Mouse (Mus musculus): ENCODE measurements around the gene Galnt7.

Gene Galnt7

DNA sequence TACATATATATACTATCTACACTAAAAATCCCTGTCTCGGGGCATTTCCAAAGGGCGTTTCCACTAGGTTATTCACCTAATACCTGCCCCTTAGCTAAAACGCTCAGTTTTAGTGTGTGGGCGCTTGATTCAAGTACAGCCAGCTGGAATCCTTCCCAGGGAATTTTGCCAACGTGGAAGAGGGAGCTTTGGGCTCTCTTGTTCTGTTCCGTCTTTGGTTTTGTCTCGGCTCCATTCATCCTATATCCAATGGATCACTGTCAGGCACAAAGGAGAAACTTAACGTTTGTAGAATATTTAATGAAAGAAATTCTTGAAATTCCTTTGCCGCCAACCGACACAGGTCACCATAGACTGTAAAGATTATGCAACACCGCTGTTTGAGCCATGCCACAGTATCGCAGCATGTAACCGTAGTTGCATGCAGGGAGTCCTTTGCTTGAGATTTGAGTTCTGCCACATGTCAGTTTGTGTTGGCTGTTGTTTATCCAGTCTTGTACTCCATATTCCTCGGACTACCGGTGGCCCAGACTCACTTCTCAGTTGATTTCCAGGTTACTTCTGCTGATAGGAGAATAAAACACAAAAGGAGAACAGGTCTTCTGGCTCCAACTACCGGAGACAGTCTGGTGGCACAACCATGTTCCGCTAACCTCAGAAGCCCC is 153.9 kb downstream of the Galnt7 start:
- DNase-seq (ENCODE audit: low spot score in 2 of 2): peak in 1 of 2 experiments; percentile 50

DNA sequence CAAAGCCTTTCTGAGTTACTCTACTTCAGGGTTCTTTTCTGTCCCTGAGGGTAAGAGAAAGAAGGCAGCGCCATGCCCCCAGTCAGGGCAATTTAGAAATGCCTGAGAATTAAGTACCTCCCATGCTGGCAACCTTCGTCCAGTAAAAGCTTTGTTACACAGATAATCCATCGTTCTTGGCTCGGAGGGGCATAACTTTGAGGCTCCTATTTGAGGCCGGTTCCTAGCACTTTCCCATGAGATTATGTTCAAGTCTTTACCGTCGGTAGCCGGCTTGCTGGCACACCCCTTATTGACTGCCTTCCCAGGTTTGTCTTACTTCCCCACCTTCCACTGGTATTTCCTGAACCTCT is 154.4 kb downstream of the Galnt7 start:
- peak in 1 of 2 experiments; percentile 45 for DNase-seq (ENCODE audit: low spot score in 2 of 2)

DNA sequence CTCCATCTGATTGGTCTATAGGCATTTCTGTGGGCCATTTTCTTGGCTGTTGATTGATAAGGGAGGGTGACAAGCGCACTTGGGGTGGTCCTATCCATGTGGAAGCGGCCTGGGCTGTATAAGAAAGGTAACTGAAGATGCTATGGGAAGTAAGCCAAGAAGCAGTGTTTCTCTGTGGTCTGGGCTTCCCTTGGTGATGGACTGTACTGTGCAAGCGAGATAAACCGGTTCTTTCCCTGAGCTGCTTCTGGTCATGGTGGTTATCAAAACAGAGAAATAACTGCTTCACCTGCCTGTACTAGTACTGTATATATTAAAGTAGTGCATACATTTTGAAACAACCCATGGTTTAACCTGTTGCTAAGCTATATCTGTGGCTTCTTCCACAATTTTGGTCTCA is 161.0 kb downstream of the Galnt7 start:
- DNase-seq (ENCODE audit: low spot score in 2 of 2): peak in 1 of 2 experiments; percentile 52

DNA sequence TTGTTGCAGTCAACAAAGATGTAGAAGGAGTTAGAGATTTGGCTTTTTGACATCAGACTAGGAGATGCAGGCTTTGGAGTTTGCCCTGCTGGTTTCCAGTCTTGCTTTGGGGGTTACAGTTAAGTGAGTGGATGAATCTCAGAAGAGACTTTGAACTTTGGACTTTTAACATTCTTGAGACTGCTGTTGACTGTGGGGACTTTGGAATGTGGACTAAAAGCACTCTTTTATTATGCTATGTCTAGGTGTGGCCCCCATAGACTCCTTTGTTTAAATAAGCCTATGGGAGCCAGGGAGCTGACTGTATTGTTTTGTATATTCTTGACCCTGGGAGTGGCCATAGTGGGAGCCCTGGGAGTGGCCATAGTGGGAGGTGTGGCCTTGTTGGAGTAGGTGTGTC is 162.9 kb downstream of the Galnt7 start:
- DNase-seq (ENCODE audit: low spot score in 2 of 2): no peak

DNA sequence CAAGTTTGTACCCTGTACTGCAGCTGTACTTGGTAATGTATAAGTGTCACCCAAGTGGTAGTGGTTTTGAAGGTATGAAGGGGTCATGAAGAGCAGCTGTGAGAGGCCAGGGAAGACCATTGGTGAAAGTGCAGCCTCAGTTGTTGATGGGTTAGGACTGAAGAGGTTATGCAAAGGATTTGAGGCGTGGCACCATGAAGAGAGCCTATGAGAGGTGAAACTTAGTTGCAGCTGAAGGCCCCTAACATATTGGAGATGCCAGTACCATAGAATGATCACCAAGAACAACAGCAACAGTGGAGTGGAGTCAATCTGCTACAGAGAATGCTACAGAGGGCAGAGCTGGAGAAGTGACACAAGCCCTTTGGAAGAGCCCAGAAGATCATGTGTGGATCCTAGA is 163.5 kb downstream of the Galnt7 start:
- no peak for DNase-seq (ENCODE audit: low spot score in 2 of 2)

DNA sequence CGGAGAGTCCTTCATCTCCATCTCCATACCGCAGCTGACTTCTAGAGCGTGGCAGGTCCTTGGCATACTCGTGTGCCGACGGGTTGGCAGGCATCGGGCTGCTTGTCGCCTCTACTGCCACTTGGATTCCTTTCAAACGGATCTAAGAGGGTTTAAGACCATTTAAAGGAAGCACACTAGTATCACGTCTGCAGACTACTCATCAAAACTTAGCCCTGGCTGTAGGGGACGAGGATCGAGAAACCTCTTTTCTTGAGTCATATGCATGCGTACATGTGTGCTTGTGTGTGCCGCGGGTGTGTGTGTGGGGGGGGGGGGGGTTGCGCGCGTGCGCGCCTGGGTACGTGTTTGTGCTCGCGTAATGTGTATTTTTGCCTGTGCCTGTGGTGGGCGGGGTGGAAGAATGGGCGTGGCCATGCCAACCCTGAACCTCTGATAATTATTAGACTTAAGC is 164.5 kb downstream of the Galnt7 start:
- peak; percentile 80 to 84 for DNase-seq (ENCODE audit: low spot score in 2 of 2)

DNA sequence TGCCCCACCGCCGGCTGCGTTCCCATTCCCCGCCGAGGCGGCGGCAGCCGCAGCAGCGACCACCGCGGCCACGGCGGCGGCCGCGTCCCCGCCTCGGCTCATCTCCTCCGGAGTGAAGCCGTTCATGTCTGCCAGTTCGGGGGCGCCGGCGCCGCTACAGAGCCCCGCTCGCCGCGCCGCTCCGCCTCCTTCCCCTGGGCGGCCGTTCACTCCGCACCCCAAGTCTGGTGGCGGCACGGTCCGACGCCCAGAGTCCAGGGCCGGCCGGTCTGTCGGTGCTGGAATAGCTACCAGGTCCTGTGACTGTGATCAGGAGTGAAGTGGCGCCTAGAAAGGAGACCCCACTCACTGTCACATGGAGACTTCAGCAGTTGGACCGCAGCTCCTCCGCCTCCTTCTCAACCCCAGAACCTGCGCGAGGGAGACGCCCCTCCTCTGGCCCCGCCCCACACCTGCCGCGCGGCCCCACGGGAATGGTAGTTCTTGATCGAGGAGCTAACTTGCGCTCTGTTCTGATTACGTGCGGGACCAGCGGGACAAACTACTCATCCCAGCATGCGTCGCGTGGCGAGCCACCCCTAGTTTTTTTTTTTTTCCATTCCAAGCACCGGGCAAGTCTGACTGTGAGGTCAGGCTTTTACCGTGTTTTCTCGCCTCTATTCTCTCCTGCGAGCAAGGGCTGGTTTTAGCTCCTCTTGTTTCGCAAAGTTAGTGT is 165.2 kb downstream of the Galnt7 start, which contains the start of gene Sap30:
Gene Sap30, minus strand, starts transcription at position 420 of the 715 bp plus-strand sequence.
- peak; percentile 98 to 99 for DNase-seq (ENCODE audit: low spot score in 2 of 2)

DNA sequence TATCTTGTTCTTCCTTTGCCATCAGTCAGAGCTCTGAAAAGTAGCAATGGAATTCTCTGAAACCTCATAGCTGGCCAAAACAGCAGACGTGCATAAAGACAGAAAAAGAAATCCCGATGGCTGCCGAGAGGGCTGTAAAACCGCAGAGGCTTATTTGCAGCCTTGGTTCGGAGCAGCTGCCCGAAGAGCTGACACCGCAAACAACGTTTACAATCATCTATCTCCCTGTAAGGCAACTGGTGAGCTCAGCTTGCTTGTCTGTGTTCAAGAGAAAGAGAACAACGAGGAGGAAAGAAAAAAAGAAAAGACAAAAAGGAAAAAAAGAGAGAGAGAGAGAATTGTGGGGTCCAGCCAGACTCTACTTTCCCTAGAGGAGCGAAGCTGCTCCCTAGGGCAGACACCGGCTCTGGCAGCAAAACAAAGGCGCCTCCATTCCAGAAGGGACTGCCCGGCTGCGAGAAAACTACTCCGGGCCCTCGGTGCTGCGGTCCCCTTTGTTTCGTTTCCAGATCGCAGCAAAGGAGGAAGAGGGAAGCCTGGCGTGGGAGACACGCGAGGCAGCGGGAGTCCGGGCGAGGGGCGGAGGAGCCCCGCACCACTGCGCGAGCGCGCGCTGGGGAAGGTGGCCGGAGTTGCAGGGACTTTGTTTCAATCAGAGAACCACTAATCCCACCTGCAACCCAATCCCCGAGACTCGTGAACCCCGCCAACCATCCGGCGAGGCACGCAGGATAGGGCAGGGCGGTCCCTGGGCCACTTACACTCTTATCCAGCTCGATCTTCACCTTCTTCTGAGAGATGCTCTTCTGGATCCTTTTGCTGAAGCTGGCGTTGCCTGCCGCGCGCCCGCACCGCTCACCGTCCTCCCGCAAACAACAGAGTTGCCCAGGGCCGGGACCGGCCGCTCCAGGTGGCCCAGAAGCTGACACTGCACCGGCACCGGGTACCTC is 166.1 kb downstream of the Galnt7 start:
- peak; percentile 47 to 79 for DNase-seq (ENCODE audit: low spot score in 2 of 2)

DNA sequence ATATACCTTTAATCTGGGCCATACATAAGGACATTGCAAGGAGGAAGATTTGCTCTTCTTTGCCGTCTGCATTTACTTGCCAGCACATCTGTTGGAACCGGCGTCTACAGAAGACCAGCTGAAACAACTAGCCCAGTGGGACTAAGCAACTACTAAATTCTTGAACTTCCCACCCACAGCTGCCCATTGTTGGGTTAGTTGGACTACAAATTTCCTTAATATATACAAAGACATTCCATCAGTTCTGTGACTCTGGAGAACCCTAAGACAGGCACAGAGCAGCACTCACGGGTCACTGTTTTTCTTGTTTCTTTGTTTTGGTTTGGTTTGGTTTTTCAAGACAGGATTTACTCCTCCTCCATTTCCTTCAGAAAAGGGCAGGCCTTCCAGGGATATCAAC is 172.2 kb downstream of the Galnt7 start:
- DNase-seq (ENCODE audit: low spot score in 2 of 2): no peak

DNA sequence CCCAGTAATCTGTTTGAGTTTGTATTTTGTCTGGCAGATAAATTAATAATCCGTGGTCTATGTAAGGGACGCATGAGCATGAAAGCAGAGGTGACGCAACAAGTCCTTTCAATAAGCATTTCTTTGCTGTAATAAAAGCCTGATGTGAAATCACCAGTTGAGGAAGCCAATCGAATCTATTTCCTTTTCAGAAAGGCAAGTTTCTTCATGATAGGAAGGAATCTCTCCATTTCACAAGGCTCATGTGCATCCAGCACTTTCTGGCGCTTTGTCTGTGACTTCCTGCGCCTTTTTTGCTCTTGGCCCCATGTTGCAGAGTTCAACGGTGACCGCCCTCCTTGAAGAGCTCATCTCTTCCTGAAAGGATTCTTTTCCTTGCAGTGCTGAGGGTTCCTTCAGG is 173.1 kb downstream of the Galnt7 start:
- no peak for DNase-seq (ENCODE audit: low spot score in 2 of 2)

DNA sequence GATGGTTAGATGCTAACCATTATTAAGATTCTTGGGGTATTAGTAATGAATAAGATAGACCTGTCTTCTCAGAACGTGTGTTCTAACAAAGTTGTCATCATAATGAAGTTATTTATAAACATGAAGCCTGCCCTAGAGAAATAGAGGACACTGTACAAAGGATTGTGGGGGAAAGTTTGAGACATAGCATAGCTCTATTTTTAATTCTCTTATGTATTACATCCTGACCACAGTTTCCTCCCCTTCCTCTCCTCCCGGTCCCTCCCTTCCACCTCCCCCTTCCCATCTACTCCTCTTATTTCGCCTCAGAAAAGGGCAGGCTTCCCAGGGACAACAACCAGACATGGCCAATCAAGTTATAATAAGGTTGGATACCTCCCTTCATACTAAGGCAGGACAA is 174.4 kb downstream of the Galnt7 start:
- DNase-seq (ENCODE audit: low spot score in 2 of 2): no peak

Measured in spleen, postnatal 4 days (tissue).